Mouse (Mus musculus): Measurements from ENCODE around the gene Trpv4. TPM values are rescaled to one million over a fixed set of nuclear protein-coding genes. Genes with fewer than 3 reads are reported as not detected.

The Trpv4 gene
- polyA plus RNA-seq, 1 experiment = 4.2 TPM

DNA sequence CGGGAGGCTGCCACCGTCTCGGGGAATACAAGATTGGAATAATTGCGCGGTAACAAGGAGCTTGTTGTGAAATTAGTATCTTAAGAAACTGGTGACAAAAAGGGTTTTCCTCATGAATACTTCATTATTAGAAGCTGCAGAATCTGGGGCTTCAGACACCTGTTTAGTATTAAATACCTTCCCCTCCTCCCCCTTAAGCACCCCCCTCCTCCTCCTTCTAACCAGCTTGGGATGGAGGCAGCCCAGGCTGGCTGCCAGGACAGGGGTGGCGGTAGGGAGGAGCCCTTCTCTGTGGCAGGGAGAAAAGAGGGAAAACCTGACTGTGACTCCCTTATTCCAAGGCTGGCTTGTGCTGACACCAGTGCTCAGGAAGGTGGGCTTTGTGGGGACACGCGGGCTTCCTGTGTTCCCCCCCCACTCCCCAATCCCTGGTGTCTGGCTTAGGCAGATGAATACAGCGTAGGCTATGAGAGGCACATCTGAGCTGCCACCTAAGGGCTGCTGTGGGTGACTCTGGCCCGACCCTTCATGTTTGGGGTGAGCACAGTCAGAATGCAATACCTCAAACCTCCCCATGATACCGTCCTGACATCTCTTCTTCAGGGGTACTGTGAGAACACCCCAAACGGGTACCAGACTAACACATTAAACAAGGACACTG, 64.9 kb downstream of the Trpv4 start:
- Histone ChIP-seq H3K4me3 (ENCODE audit: extremely low read depth, insufficient read depth, insufficient read length) (no peak overlapping the region), H3K27me3 (ENCODE audit: control insufficient read depth, insufficient read depth, low read length) (no peaks in the 10 kb centered on the region), H3K4me1 (ENCODE audit: control insufficient read depth, insufficient read depth, insufficient read length) (peaks cover 47% of the 10 kb centered on the region; the same call in 1 of the 2 replicates), H3K27ac (ENCODE audit: insufficient read depth, low read length) (peak overlapping the region; percentile 55), H3K36me3 (ENCODE audit: control insufficient read depth, insufficient read depth, low read length) (no peaks in the 10 kb centered on the region)
- DNase-seq (ENCODE audit: low read depth in 1 of 2, low spot score in 2 of 2) = peak in 1 of 2 experiments; percentile 34
- 51% methylated on average over 11 of the region's 12 CpGs for WGBS
- no peak for TF ChIP-seq CTCF (IDR thresholded peaks at IDR 0.05; ENCODE audit: extremely low read depth, insufficient read depth, insufficient read length, insufficient replicate concordance)
- TF ChIP-seq POLR2A (IDR thresholded peaks at IDR 0.05; ENCODE audit: low read depth, low read length) = no peak

DNA sequence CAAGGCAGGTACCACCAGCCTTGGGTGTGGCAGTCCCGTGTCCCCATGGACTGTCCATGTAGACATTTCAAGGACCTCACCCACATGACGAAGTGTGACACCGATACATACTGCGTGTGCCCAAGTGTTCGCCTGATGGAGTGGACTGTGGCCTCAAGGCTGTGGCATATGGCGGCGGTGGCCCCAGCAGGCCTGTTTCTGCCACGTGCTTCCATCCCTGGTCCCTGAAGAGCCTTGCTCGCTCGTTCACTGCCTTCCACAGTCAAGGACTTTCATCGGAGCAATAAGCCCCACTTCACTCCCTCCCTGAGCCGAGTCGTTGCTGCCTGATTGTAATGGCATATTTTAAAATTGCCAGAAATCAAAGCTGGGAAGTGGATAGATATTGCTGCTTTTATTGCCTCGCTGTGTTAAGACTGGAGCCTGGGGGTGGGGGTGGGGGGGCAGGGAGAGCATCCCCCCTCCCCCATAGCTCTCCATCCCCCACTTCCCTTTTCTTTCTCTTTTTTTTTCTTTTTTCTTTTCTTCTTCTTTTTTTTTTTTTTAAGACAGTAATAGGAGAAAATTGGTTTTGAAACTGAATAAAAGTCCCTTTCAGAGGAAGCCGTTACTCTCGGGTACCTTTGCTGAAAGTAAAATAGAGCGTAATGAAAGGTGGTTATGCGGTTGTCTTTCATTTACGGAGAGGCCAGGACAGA, 65.6 kb downstream of the Trpv4 start:
- TF ChIP-seq CTCF (IDR thresholded peaks at IDR 0.05; ENCODE audit: extremely low read depth, insufficient read depth, insufficient read length, insufficient replicate concordance) = no peak
- no peak for TF ChIP-seq POLR2A (IDR thresholded peaks at IDR 0.05; ENCODE audit: low read depth, low read length)
- no peak overlapping the region for H3K4me3 ChIP-seq (ENCODE audit: extremely low read depth, insufficient read depth, insufficient read length)
- H3K27me3 ChIP-seq (ENCODE audit: control insufficient read depth, insufficient read depth, low read length) = no peaks in the 10 kb centered on the region
- peaks cover 54% of the 10 kb centered on the region; the same call in 1 of the 2 replicates for H3K4me1 ChIP-seq (ENCODE audit: control insufficient read depth, insufficient read depth, insufficient read length)
- peak overlapping the region; percentile 21; the same call in 1 of the 2 replicates for H3K27ac ChIP-seq (ENCODE audit: insufficient read depth, low read length)
- WGBS = 60% methylated on average over 19 of the region's 19 CpGs
- no peaks in the 10 kb centered on the region for H3K36me3 ChIP-seq (ENCODE audit: control insufficient read depth, insufficient read depth, low read length)
- DNase-seq (ENCODE audit: low read depth in 1 of 2, low spot score in 2 of 2) = no peak

DNA sequence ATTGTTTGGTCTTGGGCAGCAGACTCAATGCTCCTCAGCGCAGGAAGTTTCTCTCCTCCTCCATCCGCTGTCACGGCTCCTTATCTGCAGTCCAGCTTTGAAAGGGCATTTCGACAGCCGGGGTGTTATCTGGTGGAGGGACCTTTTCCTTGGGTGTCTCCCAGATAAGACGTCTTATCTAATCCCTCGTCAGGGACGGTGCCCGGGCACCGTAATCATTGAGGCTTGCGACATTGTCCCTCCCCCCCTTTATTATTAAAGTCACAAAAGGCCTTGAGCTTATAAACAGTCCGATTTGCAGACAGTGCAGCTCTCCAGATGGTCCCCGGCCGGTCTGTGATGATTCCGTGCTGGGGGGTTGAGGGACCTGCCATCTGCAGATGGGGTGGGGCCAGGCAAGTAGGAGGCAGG, 67.1 kb downstream of the Trpv4 start:
- Histone ChIP-seq H3K4me3 (ENCODE audit: extremely low read depth, insufficient read depth, insufficient read length) (no peak overlapping the region), H3K27ac (ENCODE audit: insufficient read depth, low read length) (no peak overlapping the region; the same call in 1 of the 2 replicates), H3K36me3 (ENCODE audit: control insufficient read depth, insufficient read depth, low read length) (no peaks in the 10 kb centered on the region), H3K27me3 (ENCODE audit: control insufficient read depth, insufficient read depth, low read length) (no peaks in the 10 kb centered on the region), H3K4me1 (ENCODE audit: control insufficient read depth, insufficient read depth, insufficient read length) (peaks cover 49% of the 10 kb centered on the region; the same call in 1 of the 2 replicates)
- no peak for DNase-seq (ENCODE audit: low read depth in 1 of 2, low spot score in 2 of 2)
- no peak for TF ChIP-seq POLR2A (IDR thresholded peaks at IDR 0.05; ENCODE audit: low read depth, low read length)
- no peak for TF ChIP-seq CTCF (IDR thresholded peaks at IDR 0.05; ENCODE audit: extremely low read depth, insufficient read depth, insufficient read length, insufficient replicate concordance)
- 71% methylated on average over 15 of the region's 15 CpGs for WGBS

DNA sequence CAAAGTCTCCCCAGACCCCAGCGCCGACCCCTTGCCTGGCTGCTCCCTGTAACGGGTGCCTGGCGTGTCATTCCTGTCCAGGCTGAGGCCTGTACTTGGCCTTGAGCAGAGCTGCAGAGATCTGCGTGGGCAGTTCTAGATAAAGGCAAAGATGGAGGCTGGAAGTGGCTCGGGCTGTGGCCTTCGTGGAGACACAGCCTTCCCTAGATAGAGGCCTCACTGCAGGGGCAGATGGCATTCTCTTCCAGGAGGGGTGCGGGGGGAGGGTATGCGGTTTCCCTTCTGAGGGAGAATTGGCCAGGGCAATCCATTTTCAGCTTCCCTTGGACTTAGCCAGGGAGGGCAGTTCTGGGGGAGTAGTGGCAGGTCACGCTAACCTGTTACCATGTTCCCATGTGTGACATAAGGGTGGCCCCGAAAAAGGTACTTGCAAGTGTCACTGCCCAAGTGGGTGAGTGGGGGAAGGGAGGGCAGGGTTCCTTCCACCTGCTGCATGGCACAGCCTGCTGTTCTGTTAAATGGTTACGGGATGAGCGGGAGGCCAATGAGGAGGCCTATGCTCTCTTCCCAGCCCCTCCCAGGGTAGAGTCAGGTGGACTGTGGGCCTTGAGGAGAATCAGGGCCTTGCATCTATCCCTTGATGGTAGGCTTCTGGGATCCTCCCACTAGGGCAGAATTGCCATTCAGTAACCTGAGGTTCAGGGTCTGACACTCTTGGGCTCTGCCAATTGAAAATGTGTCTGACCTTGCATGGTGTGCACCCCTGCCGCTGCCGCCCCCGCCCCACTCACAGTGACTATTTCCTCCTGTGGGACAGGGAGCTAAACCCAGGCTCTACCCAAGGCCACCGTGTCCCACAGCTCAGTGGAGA, 67.9 kb downstream of the Trpv4 start:
- no peaks in the 10 kb centered on the region for H3K36me3 ChIP-seq (ENCODE audit: control insufficient read depth, insufficient read depth, low read length)
- TF ChIP-seq POLR2A (IDR thresholded peaks at IDR 0.05; ENCODE audit: low read depth, low read length) (no peak), CTCF (IDR thresholded peaks at IDR 0.05; ENCODE audit: extremely low read depth, insufficient read depth, insufficient read length, insufficient replicate concordance) (no peak)
- H3K27me3 ChIP-seq (ENCODE audit: control insufficient read depth, insufficient read depth, low read length) = no peaks in the 10 kb centered on the region
- no peak for DNase-seq (ENCODE audit: low read depth in 1 of 2, low spot score in 2 of 2)
- 78% methylated on average over 17 of the region's 17 CpGs for WGBS
- no peak overlapping the region for H3K4me3 ChIP-seq (ENCODE audit: extremely low read depth, insufficient read depth, insufficient read length)
- peaks cover 44% of the 10 kb centered on the region; the same call in 1 of the 2 replicates for H3K4me1 ChIP-seq (ENCODE audit: control insufficient read depth, insufficient read depth, insufficient read length)
- H3K27ac ChIP-seq (ENCODE audit: insufficient read depth, low read length) = no peak overlapping the region

DNA sequence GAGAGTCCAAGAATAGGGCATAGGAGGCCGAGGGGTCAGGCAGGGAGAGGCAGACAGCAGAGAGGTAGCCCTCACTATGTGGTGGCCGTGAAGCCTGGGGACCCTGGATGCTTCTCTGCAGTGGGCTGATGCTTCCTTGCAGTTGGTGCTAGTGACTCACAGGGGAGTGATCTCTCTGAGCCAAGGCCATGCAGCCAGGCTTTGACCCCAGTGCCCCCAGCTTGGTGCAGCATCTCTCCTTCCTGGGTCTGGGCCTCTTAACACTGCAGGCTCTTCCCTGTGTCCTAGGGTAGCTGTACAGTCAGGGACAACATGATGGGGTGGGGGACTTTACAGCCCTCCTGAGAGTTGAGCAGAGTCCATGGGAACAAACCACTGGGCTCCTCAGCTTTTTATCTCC, 68.8 kb downstream of the Trpv4 start:
- H3K36me3 ChIP-seq (ENCODE audit: control insufficient read depth, insufficient read depth, low read length) = no peaks in the 10 kb centered on the region
- TF ChIP-seq CTCF (IDR thresholded peaks at IDR 0.05; ENCODE audit: extremely low read depth, insufficient read depth, insufficient read length, insufficient replicate concordance) (no peak), POLR2A (IDR thresholded peaks at IDR 0.05; ENCODE audit: low read depth, low read length) (no peak)
- no peaks in the 10 kb centered on the region for H3K27me3 ChIP-seq (ENCODE audit: control insufficient read depth, insufficient read depth, low read length)
- H3K4me1 ChIP-seq (ENCODE audit: control insufficient read depth, insufficient read depth, insufficient read length) = peaks cover 39% of the 10 kb centered on the region; the same call in 1 of the 2 replicates
- no peak overlapping the region for H3K27ac ChIP-seq (ENCODE audit: insufficient read depth, low read length)
- H3K4me3 ChIP-seq (ENCODE audit: extremely low read depth, insufficient read depth, insufficient read length) = no peak overlapping the region
- WGBS = 91% methylated on average over 2 of the region's 2 CpGs
- no peak for DNase-seq (ENCODE audit: low read depth in 1 of 2, low spot score in 2 of 2)

DNA sequence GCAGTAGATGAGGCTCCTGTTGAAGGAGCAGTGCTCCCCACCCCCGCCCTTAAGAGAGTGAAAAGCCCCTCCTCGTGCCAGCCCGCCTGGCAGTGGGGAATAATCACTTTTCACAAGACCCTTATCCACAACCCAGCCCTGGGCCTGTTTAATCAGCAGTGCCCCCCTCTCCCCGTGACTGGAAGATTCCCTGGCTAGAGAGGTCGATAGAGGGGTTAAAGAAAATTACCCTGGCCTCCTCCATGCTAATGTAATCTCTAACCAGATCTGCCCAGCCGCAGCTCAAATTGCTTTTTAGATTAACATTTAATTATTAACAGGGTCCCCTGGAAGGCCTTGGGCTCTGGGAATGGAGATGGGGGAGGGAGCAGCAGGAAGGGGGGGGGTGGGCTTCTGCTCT, 69.2 kb downstream of the Trpv4 start:
- no peak for DNase-seq (ENCODE audit: low read depth in 1 of 2, low spot score in 2 of 2)
- peaks cover 35% of the 10 kb centered on the region; the same call in 1 of the 2 replicates for H3K4me1 ChIP-seq (ENCODE audit: control insufficient read depth, insufficient read depth, insufficient read length)
- H3K27me3 ChIP-seq (ENCODE audit: control insufficient read depth, insufficient read depth, low read length) = no peaks in the 10 kb centered on the region
- WGBS = 80% methylated on average over 6 of the region's 6 CpGs
- TF ChIP-seq POLR2A (IDR thresholded peaks at IDR 0.05; ENCODE audit: low read depth, low read length) (no peak), CTCF (IDR thresholded peaks at IDR 0.05; ENCODE audit: extremely low read depth, insufficient read depth, insufficient read length, insufficient replicate concordance) (no peak)
- no peak overlapping the region for H3K4me3 ChIP-seq (ENCODE audit: extremely low read depth, insufficient read depth, insufficient read length)
- H3K27ac ChIP-seq (ENCODE audit: insufficient read depth, low read length) = no peak overlapping the region
- no peaks in the 10 kb centered on the region for H3K36me3 ChIP-seq (ENCODE audit: control insufficient read depth, insufficient read depth, low read length)

All from spleen, adult 2 months (tissue).